Mouse (Mus musculus) embryonic facial prominence, embryonic 12.5 days (tissue): Measurements from ENCODE around the gene Olfr611. TPM values are rescaled to one million over a fixed set of nuclear protein-coding genes. Genes with fewer than 3 reads are reported as not detected.
"Not testable (repeated sequence)": the region's sequence is repeated elsewhere in the genome, so short reads cannot be mapped to it uniquely, and the experiment has no call there.

Experiments used
- ATAC-seq: fragments of 200-750 bp; cut with Nextera tagmentation; 2 replicates; pipeline ENCODE4 v1.8.0; 2017; ENCODE audit not compliant: insufficient number of reproducible peaks, insufficient read depth, low FRiP score, low TSS enrichment
- H3K27ac ChIP-seq: fragments of 300-500 bp; sonication (generic); 2 replicates; pipeline ENCODE4 v1.5.1; 2016; ENCODE audit warnings: mild to moderate bottlenecking
- H3K27me3 ChIP-seq: fragments of 300-500 bp; sonication (generic); 2 replicates; pipeline ENCODE4 v1.6.1; 2016; ENCODE audit warnings: mild to moderate bottlenecking, moderate library complexity
- H3K36me3 ChIP-seq: fragments of 300-500 bp; sonication (generic); 2 replicates; pipeline ENCODE4 v1.6.1; 2016; ENCODE audit warnings: mild to moderate bottlenecking
- H3K4me1 ChIP-seq: fragments of 300-500 bp; sonication (generic); 2 replicates; pipeline ENCODE4 v1.6.1; 2016
- H3K4me2 ChIP-seq: fragments of 300-500 bp; sonication (generic); replicated peaks from 2 replicates; pipeline ENCODE4 v1.6.1; 2016; ENCODE audit warnings: mild to moderate bottlenecking, moderate library complexity
- H3K4me3 ChIP-seq: fragments of 300-500 bp; sonication (generic); 2 replicates; pipeline ENCODE4 v1.5.1; 2016; ENCODE audit warnings: mild to moderate bottlenecking
- H3K9ac ChIP-seq: fragments of 300-500 bp; sonication (generic); 2 replicates; pipeline ENCODE4 v1.6.1; 2016; ENCODE audit warnings: mild to moderate bottlenecking, moderate library complexity
- H3K9me3 ChIP-seq: fragments of 300-500 bp; sonication (generic); 2 replicates; pipeline ENCODE4 v1.6.1; 2016; ENCODE audit warnings: mild to moderate bottlenecking, moderate library complexity
- WGBS: fragments of 180-500 bp; shearing (Covaris S2); methylation state at CpG from one replicate; pipeline ENCODE4 v1.1.7; 2016; 5-methylcytosine and 5-hydroxymethylcytosine counted together
- polyA plus RNA-seq: library from polyadenylated mRNA; unstranded; fragments of >200 nt; fragmentation: Nextera tagmentation; extraction: Ambion mirVana; gene quantifications from 2 replicates; pipeline ENCODE4 v1.2.1, GENCODE M21; 2016

The Olfr611 gene
- not detected in 2 replicates for polyA plus RNA-seq

- not testable (repeated sequence) for ATAC-seq, H3K9ac ChIP-seq, H3K27me3 ChIP-seq, H3K36me3 ChIP-seq, H3K27ac ChIP-seq, H3K4me1 ChIP-seq, H3K9me3 ChIP-seq, H3K4me2 ChIP-seq, H3K4me3 ChIP-seq
- 79% methylated on average over 1 of the region's 1 CpGs for WGBS
These were observed at the start of gene Olfr611 for GRCm38 (mm10) chr7:103520746-103521145. Gene Olfr611, minus strand, starts transcription at chr7:103520846.

- no peak within 1 kb of the TSS for H3K9ac ChIP-seq
- H3K27ac ChIP-seq: no peak within 1 kb of the TSS
- no peaks in the 10 kb centered on the region for H3K4me1 ChIP-seq
- no peaks in the 10 kb centered on the region for H3K36me3 ChIP-seq
- H3K27me3 ChIP-seq: no peaks in the 10 kb centered on the region
- H3K9me3 ChIP-seq: no peaks in the 10 kb centered on the region
- ATAC-seq: no peak
- no peak within 1 kb of the TSS for H3K4me2 ChIP-seq
- 77% methylated on average over 3 of the region's 3 CpGs for WGBS
- H3K4me3 ChIP-seq: no peak within 1 kb of the TSS
These were observed 48.4 kb upstream of the Olfr611 start, which contains the start of gene Olfr616 for GRCm38 (mm10) chr7:103569043-103569442. Gene Olfr616, minus strand, starts transcription at chr7:103569143.

GRCm38 (mm10) chr7:103555779-103556178 lies 35.1 kb upstream of the Olfr611 start, which contains the start of gene Olfr615:
Gene Olfr615, plus strand, starts transcription at chr7:103556079.
- Histone ChIP-seq H3K9me3 (no peaks in the 10 kb centered on the region), H3K4me3 (no peak within 1 kb of the TSS), H3K27me3 (no peaks in the 10 kb centered on the region), H3K4me2 (no peak within 1 kb of the TSS), H3K27ac (no peak within 1 kb of the TSS), H3K4me1 (no peaks in the 10 kb centered on the region), H3K36me3 (no peaks in the 10 kb centered on the region), H3K9ac (no peak within 1 kb of the TSS)
- ATAC-seq: no peak
- WGBS: 75% methylated on average over 2 of the region's 2 CpGs

GRCm38 (mm10) chr7:103547774-103548173 lies 27.1 kb upstream of the Olfr611 start, which contains the start of gene Olfr613:
Gene Olfr613, plus strand, starts transcription at chr7:103548074.
- H3K4me3 ChIP-seq: no peak within 1 kb of the TSS
- H3K4me1 ChIP-seq: no peaks in the 10 kb centered on the region
- no peak for ATAC-seq
- 74% methylated on average over 2 of the region's 2 CpGs for WGBS
- no peaks in the 10 kb centered on the region for H3K27me3 ChIP-seq
- no peak within 1 kb of the TSS for H3K9ac ChIP-seq
- no peak within 1 kb of the TSS for H3K27ac ChIP-seq
- H3K4me2 ChIP-seq: no peak within 1 kb of the TSS
- H3K9me3 ChIP-seq: no peaks in the 10 kb centered on the region
- H3K36me3 ChIP-seq: no peaks in the 10 kb centered on the region

- not testable (repeated sequence) for H3K27me3 ChIP-seq, ATAC-seq, H3K9ac ChIP-seq, H3K4me2 ChIP-seq, H3K4me1 ChIP-seq, H3K27ac ChIP-seq, H3K36me3 ChIP-seq, H3K9me3 ChIP-seq, H3K4me3 ChIP-seq
- 87% methylated on average over 2 of the region's 2 CpGs for WGBS
These were observed 22.0 kb upstream of the Olfr611 start, which contains the start of gene Olfr612 for GRCm38 (mm10) chr7:103542617-103543016. Gene Olfr612, minus strand, starts transcription at chr7:103542717.

- H3K4me3 ChIP-seq: no peak within 1 kb of the TSS
- WGBS: 88% methylated on average over 2 of the region's 2 CpGs
These were observed 8.6 kb downstream of the Olfr611 start, which contains the start of gene Olfr610 for GRCm38 (mm10) chr7:103512022-103512421. Gene Olfr610, minus strand, starts transcription at chr7:103512122.

GRCm38 (mm10) chr7:103497962-103498361 lies 22.7 kb downstream of the Olfr611 start, which contains the start of gene Olfr609:
Gene Olfr609, minus strand, starts transcription at chr7:103498062.
- Histone ChIP-seq H3K27me3 (no peaks in the 10 kb centered on the region), H3K9me3 (no peaks in the 10 kb centered on the region), H3K27ac (no peak within 1 kb of the TSS), H3K4me1 (no peaks in the 10 kb centered on the region), H3K4me3 (no peak within 1 kb of the TSS), H3K36me3 (no peaks in the 10 kb centered on the region), H3K9ac (no peak within 1 kb of the TSS), H3K4me2 (no peak within 1 kb of the TSS)
- 48% methylated on average over 1 of the region's 1 CpGs for WGBS
- no peak for ATAC-seq

More at GRCm38 (mm10) chr7:103512022-103512421, 8.6 kb downstream of the Olfr611 start, which contains the start of gene Olfr610:
- H3K4me1 ChIP-seq: no peaks in the 10 kb centered on the region
- ATAC-seq: no peak
- H3K27ac ChIP-seq: no peak within 1 kb of the TSS
- no peak within 1 kb of the TSS for H3K9ac ChIP-seq
- H3K4me2 ChIP-seq: no peak within 1 kb of the TSS
- H3K36me3 ChIP-seq: no peaks in the 10 kb centered on the region
- no peaks in the 10 kb centered on the region for H3K27me3 ChIP-seq
- no peaks in the 10 kb centered on the region for H3K9me3 ChIP-seq

- not testable (repeated sequence) for ATAC-seq, H3K9me3 ChIP-seq, H3K4me3 ChIP-seq, H3K9ac ChIP-seq, H3K36me3 ChIP-seq, H3K4me2 ChIP-seq, H3K4me1 ChIP-seq, H3K27ac ChIP-seq, H3K27me3 ChIP-seq
- WGBS: 87% methylated on average over 9 of the region's 9 CpGs
These were observed 43.5 kb downstream of the Olfr611 start for GRCm38 (mm10) chr7:103477106-103477505.

- no peak for ATAC-seq
These were observed 51.1 kb downstream of the Olfr611 start, which contains the start of gene Olfr608 for GRCm38 (mm10) chr7:103469577-103469976. Gene Olfr608, plus strand, starts transcription at chr7:103469877.

More at GRCm38 (mm10) chr7:103469577-103469976, 51.1 kb downstream of the Olfr611 start, which contains the start of gene Olfr608:
- H3K9me3 ChIP-seq: no peaks in the 10 kb centered on the region
- H3K4me1 ChIP-seq: no peaks in the 10 kb centered on the region
- no peak within 1 kb of the TSS for H3K4me3 ChIP-seq
- H3K36me3 ChIP-seq: no peaks in the 10 kb centered on the region
- H3K9ac ChIP-seq: no peak within 1 kb of the TSS
- H3K27me3 ChIP-seq: no peaks in the 10 kb centered on the region
- no peak within 1 kb of the TSS for H3K4me2 ChIP-seq
- H3K27ac ChIP-seq: no peak within 1 kb of the TSS

Other genes starting within 250 kb of the Olfr611 start
- gene Olfr596, start 215.2 kb downstream of the Olfr611 start, polyA plus RNA-seq: not detected in 2 replicates
- not detected in 2 replicates for gene Olfr597, start 204.5 kb downstream of the Olfr611 start, polyA plus RNA-seq
- gene Olfr598, start 197.3 kb downstream of the Olfr611 start, polyA plus RNA-seq: not detected in 2 replicates
- not detected in 2 replicates for gene Olfr599, start 184.9 kb downstream of the Olfr611 start, polyA plus RNA-seq
- gene Olfr600, start 171.2 kb downstream of the Olfr611 start, polyA plus RNA-seq: not detected in 2 replicates
- not detected in 2 replicates for gene Olfr601, start 158.2 kb downstream of the Olfr611 start, polyA plus RNA-seq
- not detected in 2 replicates for gene Olfr603, start 134.7 kb downstream of the Olfr611 start, polyA plus RNA-seq
- not detected in 2 replicates for gene Usp17lc, start 105.8 kb downstream of the Olfr611 start, polyA plus RNA-seq
- gene Olfr605, start 75.4 kb downstream of the Olfr611 start, polyA plus RNA-seq: not detected in 2 replicates
- gene Olfr606, start 71.8 kb downstream of the Olfr611 start, polyA plus RNA-seq: not detected in 2 replicates
- gene Olfr607, start 56.7 kb downstream of the Olfr611 start, polyA plus RNA-seq: not detected in 2 replicates
- gene Olfr608, start 51.0 kb downstream of the Olfr611 start, polyA plus RNA-seq: not detected in 2 replicates
- gene Olfr609, start 22.8 kb downstream of the Olfr611 start, polyA plus RNA-seq: not detected in 2 replicates
- not detected in 2 replicates for gene Olfr610, start 8.7 kb downstream of the Olfr611 start, polyA plus RNA-seq
- gene Olfr612, start 21.9 kb upstream of the Olfr611 start, polyA plus RNA-seq: not detected in 2 replicates
- not detected in 2 replicates for gene Olfr613, start 27.2 kb upstream of the Olfr611 start, polyA plus RNA-seq
- not detected in 2 replicates for gene Olfr615, start 35.2 kb upstream of the Olfr611 start, polyA plus RNA-seq
- gene Olfr616, start 48.3 kb upstream of the Olfr611 start, polyA plus RNA-seq: not detected in 2 replicates
- gene Olfr617, start 52.2 kb upstream of the Olfr611 start, polyA plus RNA-seq: 0.15 TPM in 1 of 2 replicates, not detected in the other
- gene Olfr618, start 69.3 kb upstream of the Olfr611 start, polyA plus RNA-seq: not detected in 2 replicates
- not detected in 2 replicates for gene Olfr619, start 79.7 kb upstream of the Olfr611 start, polyA plus RNA-seq
- not detected in 2 replicates for gene Olfr620, start 91.7 kb upstream of the Olfr611 start, polyA plus RNA-seq
- gene Olfr622, start 121.9 kb upstream of the Olfr611 start, polyA plus RNA-seq: not detected in 2 replicates
- not detected in 2 replicates for gene Olfr623, start 142.9 kb upstream of the Olfr611 start, polyA plus RNA-seq
- gene Olfr624, start 150.3 kb upstream of the Olfr611 start, polyA plus RNA-seq: 0.04 and 0.10 TPM in 2 replicates
- gene Olfr625-ps1, start 161.9 kb upstream of the Olfr611 start, polyA plus RNA-seq: not detected in 2 replicates
- gene Olfr243, start 193.8 kb upstream of the Olfr611 start, polyA plus RNA-seq: not detected in 2 replicates
- gene Olfr628, start 209.5 kb upstream of the Olfr611 start, polyA plus RNA-seq: not detected in 2 replicates
- gene Olfr629, start 224.1 kb upstream of the Olfr611 start, polyA plus RNA-seq: not detected in 2 replicates
- not detected in 2 replicates for gene Olfr630, start 236.5 kb upstream of the Olfr611 start, polyA plus RNA-seq